Mouse (Mus musculus) heart, adult 8-10 months (tissue): ENCODE measurements at regions not wholly inside any gene's neighbourhood (a gene's known extent, or its start where the extent isn't known, plus 50 kb on each side); places are given as distances from the start of the nearest gene placed in this dataset.
A peak's percentile ranks its signal among the peaks of the same experiment; 100 is the strongest.
"Not testable (repeated sequence)": the region's sequence is repeated elsewhere in the genome, so short reads cannot be mapped to it uniquely, and the experiment has no call there.

Source experiments
- DNase-seq: peaks from one replicate; pipeline ENCODE4 v3.0.0; 2022; ENCODE audit warnings: low spot score

- DNase-seq = peak; percentile 33
Observed at GRCm38 (mm10) chr8:35123196-35123621, 642.4 kb upstream of the Gm19410 start.

- no peak for DNase-seq
Observed at GRCm38 (mm10) chr8:35125179-35125578, 640.4 kb upstream of the Gm19410 start.

- DNase-seq = no peak
Observed at GRCm38 (mm10) chr8:35132281-35132680, 633.3 kb upstream of the Gm19410 start.

- no peak for DNase-seq
Observed at GRCm38 (mm10) chr8:35135630-35136029, 630.0 kb upstream of the Gm19410 start.

GRCm38 (mm10) chr8:35136643-35137042, 628.9 kb upstream of the Gm19410 start:
- DNase-seq = no peak

GRCm38 (mm10) chr8:35140775-35141174, 624.8 kb upstream of the Gm19410 start:
- DNase-seq = no peak

GRCm38 (mm10) chr8:35143018-35143656, 622.5 kb upstream of the Gm19410 start:
- DNase-seq = peak; percentile 12

- DNase-seq = peak; percentile 4
Observed at GRCm38 (mm10) chr8:35143684-35144083, 621.9 kb upstream of the Gm19410 start.

- peak; percentile 19 for DNase-seq
Observed at GRCm38 (mm10) chr8:35144401-35144800, 621.2 kb upstream of the Gm19410 start.

- DNase-seq = no peak
Observed at GRCm38 (mm10) chr8:35147481-35147880, 618.1 kb upstream of the Gm19410 start.

- no peak for DNase-seq
Observed at GRCm38 (mm10) chr8:35147967-35148366, 617.6 kb upstream of the Gm19410 start.

- DNase-seq = no peak
Observed at GRCm38 (mm10) chr8:35152585-35152984, 613.0 kb upstream of the Gm19410 start.

GRCm38 (mm10) chr8:35156272-35156671, 609.3 kb upstream of the Gm19410 start:
- no peak for DNase-seq

- no peak for DNase-seq
Observed at GRCm38 (mm10) chr8:35157711-35158110, 607.9 kb upstream of the Gm19410 start.

GRCm38 (mm10) chr8:35159329-35159728, 606.3 kb upstream of the Gm19410 start:
- DNase-seq = peak; percentile 56

- DNase-seq = no peak
Observed at GRCm38 (mm10) chr8:35160230-35160629, 605.4 kb upstream of the Gm19410 start.

- DNase-seq = not testable (repeated sequence)
Observed at GRCm38 (mm10) chr8:35162166-35162565, 603.4 kb upstream of the Gm19410 start.

- no peak for DNase-seq
Observed at GRCm38 (mm10) chr8:35166611-35167010, 599.0 kb upstream of the Gm19410 start.

- DNase-seq = no peak
Observed at GRCm38 (mm10) chr8:35171536-35172310, 593.9 kb upstream of the Gm19410 start.

GRCm38 (mm10) chr8:35177314-35177713, 588.3 kb upstream of the Gm19410 start:
- no peak for DNase-seq

- no peak for DNase-seq
Observed at GRCm38 (mm10) chr8:35180075-35180474, 585.5 kb upstream of the Gm19410 start.

GRCm38 (mm10) chr8:35182141-35182540, 583.4 kb upstream of the Gm19410 start:
- no peak for DNase-seq

- DNase-seq = no peak
Observed at GRCm38 (mm10) chr8:35183423-35183822, 582.2 kb upstream of the Gm19410 start.
